Mouse (Mus musculus): ENCODE measurements at regions not wholly inside any gene's neighbourhood (a gene's known extent, or its start where the extent isn't known, plus 50 kb on each side); places are given as distances from the start of the nearest gene placed in this dataset.

DNA sequence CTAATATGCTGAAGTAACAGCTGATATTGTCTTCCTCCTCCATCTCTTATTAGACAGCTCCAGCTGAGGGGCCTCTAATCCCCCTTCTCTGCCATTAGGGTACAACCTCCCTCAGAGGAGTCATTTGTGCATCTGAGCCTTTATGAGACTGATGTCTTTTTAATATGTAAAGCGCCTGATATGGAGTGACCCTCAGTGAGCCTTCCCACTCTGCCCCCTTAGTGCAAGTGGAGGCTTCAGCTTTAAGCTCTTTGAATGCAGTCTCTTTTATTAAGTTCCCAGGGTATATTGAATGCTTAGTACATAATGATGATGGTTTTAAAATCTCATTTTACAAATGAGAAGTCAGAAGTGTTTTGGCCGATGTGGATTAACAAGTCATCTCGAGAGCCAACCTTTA is 191.5 kb downstream of the Otol1 start:
- DNase-seq: no peak
- intact Hi-C loops (cut with DNase I; ENCODE audit: low total_unique reads): no loop called here

DNA sequence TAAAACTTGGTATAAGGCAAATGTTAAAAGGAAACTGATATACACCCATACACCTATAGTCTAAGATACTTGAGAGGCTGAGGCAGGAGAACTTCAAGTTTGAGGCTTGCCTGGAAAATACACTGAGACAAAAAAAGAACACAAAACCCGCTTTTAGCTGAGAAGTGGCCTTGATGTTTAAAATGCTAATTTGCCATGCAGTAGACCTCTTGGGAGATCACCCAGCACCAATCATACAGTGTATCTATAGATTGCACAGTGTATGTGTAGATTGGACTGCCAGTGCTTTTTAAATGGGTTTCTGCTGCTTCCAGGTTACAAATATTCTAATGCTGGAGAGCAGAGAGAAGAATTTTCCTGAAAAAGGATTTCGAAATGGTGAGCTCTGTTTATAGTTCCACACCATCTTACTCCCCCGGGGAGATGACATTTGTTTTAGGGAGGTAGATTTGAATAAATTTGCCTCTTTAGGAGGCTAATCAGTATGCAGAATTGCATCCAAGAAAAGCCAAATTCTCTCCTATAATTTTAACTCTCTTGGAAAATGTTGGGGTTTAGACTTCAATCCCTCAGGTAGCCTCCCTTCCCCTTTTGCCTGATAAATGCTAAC is 194.0 kb downstream of the Otol1 start:
- no peak for DNase-seq

DNA sequence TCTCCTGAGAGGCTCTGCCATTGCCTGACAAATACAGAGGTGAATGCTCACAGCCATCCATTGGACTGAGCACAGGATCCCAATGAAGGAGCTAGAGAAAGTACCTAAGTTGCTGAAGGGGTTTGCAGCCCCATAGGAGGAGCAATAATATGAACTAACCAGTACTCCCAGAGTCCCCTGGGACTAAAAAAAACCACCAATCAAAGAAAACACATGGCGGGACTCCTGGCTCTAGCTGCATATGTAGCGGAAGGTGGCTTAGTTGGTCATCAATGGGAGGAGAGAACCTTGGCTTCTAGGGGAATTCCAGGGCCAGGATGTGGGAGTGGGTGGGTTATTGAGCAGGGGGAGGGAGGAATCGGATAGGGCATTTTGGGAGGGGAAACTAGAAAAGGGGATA is 207.8 kb downstream of the Otol1 start:
- intact Hi-C loops (cut with DNase I; ENCODE audit: low total_unique reads): no loop called here
- no peak for DNase-seq

More for the DNA sequence above, 194.0 kb downstream of the Otol1 start:
- intact Hi-C loops (cut with DNase I; ENCODE audit: low total_unique reads): no loop called here

DNA sequence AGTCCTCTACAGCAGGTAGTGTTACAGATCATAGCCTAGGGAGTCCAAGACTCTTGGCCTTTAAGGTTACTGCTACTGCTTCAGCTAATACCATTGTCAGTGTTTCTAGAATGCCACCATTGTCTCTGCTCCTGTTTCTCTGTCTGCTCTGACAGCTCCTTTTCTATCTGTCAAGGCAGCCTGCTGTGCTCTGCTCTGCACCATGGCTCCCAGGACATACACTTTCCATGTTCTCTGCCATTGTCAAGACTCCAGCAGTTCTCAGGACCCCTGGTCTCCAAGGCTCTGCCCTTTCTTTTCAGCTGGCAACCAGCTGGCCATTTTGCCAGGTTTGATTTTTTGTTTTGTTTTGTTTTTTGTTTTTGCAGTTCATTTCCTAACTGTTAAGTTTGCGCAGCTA is 208.7 kb downstream of the Otol1 start:
- DNase-seq: no peak
- intact Hi-C loops (cut with DNase I; ENCODE audit: low total_unique reads): no loop called here

DNA sequence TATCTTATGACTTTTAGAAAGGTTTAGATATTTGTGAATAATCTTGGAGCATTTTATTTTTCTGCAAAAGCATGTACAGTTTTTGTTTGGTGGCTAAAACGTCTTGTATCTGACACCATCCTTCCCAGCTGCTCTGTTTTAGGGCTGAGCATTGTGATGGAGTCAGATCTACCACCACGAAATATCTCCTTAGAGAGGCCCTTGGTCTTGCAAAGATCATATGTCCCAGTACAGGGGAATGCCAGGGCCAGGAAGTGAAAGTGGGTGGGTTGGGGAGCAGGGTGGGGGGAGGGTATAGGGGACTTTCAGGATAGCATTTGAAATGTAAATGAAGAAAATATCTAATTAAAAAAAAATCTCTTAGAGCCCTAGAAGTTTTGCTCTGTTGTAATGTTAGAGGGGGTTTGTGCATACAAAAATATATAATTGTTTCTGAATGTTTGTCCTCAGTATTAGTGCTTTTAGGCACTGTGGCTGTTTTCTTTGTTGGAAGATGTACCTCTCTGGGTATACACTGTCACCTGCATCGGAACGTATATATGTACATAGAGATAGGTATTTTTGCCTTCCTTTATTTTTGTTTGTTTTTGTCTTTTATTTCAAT is 211.4 kb downstream of the Otol1 start:
- intact Hi-C loops (cut with DNase I; ENCODE audit: low total_unique reads): no loop called here
- no peak for DNase-seq

DNA sequence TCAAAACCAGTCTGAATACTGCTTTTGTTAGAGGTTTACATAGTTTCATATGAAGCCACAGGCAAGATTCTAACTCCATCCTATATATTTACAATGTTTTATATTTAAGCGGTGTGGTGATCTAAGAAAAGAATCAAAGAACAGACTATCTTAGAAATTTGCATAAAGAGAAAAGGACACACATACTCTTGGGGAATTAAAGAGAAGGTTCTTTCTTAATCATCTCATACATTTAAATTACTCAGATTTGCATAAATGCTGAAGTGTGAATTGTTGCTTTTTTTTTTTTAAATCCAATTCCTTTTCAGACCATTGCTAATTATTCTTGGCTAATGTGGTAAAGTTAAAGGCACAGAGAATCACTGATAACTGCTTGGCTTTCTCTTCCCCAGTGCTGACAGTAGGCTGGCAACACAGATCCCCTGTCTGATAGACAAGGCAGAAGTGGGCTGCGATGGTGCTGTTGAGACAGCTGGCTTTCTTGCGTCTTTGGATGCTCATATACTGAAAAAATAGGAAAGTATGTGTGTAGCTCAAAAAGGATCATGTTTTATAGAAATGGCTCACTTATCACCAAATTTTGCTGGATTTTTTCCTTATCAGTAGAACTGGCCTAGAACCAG is 216.1 kb downstream of the Otol1 start:
- intact Hi-C loops (cut with DNase I; ENCODE audit: low total_unique reads): no loop called here
- no peak for DNase-seq

DNA sequence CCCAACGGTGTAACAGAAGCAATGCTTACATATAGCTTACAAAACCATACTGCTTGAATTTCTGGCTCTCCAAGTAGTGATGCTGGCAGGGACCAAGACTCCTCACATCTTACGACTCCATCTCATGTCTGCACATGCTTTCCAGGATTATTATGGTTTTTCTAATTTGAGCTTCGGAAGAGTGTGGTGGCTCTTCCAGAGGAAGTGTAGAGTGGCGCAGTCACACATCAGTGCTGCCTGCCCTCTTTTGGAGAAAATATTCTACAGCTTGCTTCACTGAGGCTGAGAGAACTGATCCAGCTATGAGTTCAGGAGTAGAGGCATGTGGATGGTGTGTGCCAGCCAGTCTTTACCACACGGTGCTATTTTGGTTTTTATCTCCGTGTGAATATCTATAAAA is 217.4 kb downstream of the Otol1 start:
- intact Hi-C loops (cut with DNase I; ENCODE audit: low total_unique reads): no loop called here
- no peak for DNase-seq

DNA sequence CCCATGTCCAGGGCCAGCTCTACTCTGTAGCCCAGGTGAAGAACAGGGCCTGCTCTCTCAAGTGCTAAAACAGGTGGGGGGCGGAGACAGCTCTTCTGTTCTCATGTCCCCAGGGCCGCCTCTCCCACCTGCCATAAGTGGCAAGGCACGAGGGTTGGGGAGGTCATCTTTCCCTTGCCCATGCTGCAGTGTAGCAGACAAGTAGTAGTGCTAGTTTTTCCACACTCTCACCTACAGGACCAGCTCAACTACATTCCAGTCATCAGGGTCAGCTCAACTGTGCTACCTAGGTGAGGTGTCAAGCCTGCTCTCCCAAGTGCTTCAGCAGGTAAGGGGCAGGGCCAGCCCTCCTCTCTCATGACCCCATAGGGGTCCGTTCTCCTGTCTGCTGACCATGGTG is 219.8 kb downstream of the Otol1 start:
- intact Hi-C loops (cut with DNase I; ENCODE audit: low total_unique reads): no loop called here
- DNase-seq: no peak

DNA sequence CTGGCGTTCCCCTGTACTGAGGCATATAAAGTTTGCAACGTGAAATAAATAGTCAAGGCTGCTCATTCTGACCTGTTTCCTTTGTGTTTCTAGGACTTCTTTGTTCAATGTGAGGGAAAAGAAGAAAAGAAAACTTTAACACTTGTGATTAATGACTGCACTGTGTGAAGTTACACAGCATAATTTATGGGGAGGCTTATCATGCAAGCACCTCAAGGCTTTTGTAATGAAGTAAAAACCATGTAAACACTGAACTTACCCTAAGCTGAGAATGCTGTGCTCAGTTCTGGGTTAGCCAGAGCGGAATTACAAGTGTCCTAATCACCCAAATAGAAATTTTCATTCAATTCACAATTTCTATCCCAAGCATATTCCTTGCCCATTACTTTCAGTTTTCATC is 241.2 kb downstream of the Otol1 start:
- intact Hi-C loops (cut with DNase I; ENCODE audit: low total_unique reads): no loop called here
- DNase-seq: no peak

DNA sequence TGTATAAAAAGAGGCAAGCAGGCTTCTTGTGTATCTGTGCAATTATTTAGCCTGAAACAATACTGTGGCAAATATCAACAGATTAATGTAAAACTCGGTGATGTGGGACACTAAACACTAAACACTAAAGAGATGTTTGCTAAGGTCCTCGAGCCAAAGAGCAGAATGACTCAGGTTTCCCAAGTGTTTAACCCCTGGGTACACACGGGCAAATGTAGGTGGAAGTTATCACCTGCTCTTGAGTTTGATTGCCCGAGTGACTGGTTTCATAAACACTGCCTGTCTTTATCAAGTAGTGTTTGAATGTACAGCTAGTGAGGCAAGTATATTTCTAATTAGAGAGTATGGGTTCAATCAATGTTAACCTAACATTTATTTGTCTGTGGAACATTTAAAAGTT is 242.5 kb downstream of the Otol1 start:
- intact Hi-C loops (cut with DNase I; ENCODE audit: low total_unique reads): no loop called here
- DNase-seq: no peak

DNA sequence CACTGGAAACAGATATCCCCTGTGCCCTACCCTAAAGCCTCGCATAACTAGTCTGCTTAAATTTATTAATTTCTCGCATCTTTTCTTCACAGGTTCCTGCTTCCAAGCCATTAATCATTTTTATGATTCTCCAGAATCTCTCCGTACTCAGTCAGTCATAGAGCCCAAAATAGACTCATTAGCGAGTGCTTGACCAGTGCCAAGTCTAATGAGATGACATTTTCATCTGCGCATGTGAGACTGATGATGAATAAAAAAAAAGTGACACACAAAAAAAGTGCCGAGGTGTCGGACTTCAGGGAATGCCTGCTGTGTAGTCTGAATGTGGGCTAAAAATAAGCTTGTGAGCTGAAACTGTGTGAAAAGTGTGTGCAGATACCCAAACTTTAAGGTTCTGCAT is 243.3 kb downstream of the Otol1 start:
- intact Hi-C loops (cut with DNase I; ENCODE audit: low total_unique reads): no loop called here
- DNase-seq: no peak

DNA sequence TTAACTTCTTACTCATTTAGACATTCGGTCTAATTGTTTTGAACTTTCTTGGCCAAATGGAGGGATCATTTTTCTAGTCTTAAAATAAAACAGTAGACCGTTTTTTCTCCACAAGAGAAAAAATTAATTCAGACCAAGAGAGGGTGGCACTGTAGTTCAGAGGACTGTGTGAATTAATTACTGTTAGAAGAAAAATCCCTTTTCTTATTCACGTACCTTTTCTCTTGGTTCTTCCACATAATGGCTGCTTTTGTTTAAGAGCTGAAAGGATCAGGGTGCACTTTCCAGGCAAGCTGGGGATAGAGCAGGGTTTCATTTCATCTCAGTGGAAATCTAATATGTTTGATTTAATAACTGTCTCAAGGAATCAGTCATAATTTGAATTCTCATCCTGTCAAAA is 255.9 kb downstream of the Otol1 start:
- intact Hi-C loops (cut with DNase I; ENCODE audit: low total_unique reads): no loop called here
- no peak for DNase-seq

DNA sequence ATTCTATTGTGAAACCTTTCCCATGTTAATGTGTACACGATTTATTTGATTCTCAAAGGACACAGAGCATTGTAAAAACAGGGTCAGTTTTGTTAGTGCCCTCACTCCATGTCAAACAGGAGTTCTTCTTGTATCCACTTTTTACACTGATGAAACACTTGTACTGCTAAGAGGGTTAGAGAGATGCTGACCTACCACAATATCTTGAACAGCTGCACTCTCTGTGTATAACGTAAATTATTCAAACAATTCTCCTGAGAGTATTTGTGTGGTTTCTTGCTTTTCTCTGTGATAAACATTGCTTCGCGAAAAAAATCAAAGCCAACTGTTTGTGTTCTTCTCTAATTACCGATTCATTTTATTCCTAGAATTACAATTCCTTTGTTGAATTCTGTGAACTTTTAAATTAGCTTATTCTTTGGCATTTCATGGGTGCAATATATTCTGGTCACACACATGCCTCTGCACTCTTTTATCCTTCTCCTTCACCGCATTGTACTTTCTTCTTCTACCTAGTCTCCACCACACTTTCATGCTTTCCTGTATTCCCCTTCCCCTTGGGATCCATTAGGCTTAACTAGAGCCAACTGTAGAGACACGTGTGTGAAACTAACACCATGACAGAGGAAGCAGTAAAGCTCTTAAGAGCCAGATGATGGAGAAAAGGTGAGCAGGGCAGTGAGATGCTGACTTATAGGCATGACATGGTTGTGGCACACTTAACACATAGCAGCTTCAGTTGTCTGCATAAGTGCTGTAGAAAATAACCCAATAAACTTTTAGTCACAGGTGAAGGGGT is 281.4 kb downstream of the Otol1 start:
- intact Hi-C loops (cut with DNase I; ENCODE audit: low total_unique reads): no loop called here
- no peak for DNase-seq

DNA sequence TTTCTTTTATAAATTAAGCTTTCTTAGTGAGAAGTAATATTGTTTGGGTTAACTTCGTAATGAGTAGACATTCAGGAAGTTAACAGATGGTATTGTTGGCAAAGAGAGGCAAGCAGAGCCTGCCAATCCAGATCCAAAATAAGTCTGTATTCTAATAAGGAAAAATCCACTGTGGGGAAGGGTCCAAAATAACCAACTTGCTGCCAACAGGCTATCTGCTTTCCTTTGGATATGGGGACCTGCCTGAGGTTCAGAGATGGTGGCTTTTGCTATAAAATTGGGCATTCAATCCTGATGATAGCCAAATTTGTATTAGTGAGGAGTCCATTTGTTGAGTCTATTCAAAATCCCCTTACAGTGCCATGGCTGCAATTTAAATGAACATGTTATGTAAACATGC is 300.1 kb downstream of the Otol1 start:
- intact Hi-C loops (cut with DNase I; ENCODE audit: low total_unique reads): no loop called here
- no peak for DNase-seq

DNA sequence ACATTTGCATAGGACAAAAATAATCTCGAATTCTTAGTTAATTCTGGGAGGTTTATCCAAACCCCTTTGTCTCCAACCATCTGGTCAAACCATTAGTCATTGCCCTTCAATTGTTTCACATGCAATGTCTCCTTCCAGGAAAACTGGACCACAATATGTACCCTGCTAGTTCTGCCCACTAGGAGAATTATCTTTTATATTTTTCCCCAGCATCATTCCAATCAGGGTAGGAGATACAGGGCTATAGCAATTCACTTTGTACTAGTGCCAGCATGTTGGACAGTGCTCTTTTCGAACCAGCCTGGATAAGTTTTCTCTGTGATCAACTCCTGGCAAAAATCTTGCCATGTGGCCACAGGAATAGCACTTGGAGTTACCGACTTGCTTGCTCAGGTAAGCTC is 300.6 kb downstream of the Otol1 start:
- DNase-seq: no peak
- intact Hi-C loops (cut with DNase I; ENCODE audit: low total_unique reads): no loop called here

DNA sequence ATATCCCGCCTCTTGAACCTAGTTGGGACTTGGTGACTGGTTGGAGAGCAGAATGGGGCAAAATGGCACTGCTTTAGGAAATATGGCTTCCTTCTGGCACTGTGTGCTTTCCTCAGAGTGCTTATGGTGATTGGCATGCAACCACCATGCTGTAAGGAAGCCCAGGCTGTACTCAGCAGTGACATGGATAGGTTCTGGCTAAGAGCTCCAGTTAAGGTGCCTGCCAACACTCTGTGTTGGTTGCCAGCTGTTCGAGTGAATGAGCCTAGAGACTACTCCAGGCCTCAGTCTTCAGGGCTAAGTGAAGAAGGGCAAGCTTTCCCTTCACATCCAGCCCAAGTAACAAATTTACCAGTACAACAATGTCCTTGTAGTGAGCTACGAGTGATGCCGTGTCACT is 301.9 kb downstream of the Otol1 start:
- intact Hi-C loops (cut with DNase I; ENCODE audit: low total_unique reads): no loop called here
- peak; percentile 34 for DNase-seq

DNA sequence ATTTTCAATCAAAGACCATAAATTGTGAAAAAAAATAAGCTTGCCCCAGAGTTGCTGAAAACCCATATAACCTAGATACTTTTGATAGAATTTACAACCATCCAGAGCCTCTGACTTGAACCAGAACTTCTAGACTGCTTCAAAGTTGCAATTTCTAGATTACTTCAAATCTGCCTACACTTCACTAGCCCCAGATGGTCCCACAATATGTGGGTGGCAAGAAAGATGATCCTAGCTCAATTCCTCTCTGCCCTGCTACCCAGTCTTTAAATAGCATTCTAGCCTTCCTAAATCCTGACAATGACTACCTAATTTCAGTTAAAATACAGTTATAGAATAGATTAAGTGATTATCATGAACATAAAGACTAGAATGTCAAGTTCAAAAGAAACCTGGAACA is 303.6 kb downstream of the Otol1 start:
- DNase-seq: no peak
- intact Hi-C loops (cut with DNase I; ENCODE audit: low total_unique reads): no loop called here

DNA sequence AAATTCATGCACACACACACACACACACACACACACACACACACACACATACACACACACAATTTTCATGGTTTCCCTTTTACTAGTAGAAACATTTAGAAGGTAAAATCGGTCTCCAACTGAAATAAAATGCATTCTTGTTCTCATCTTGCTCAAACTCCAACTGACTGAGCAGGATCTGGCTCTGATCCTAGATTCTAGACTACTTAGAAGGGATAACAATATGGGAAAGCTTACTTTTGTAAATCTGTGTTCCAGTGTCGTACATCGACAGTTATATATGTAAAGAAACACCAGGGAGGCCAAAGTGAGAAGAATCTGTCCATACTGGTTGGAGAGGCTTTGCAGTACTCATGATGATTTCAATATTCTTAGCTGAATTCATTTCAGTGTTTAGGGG is 304.6 kb downstream of the Otol1 start:
- DNase-seq: no peak
- intact Hi-C loops (cut with DNase I; ENCODE audit: low total_unique reads): no loop called here

DNA sequence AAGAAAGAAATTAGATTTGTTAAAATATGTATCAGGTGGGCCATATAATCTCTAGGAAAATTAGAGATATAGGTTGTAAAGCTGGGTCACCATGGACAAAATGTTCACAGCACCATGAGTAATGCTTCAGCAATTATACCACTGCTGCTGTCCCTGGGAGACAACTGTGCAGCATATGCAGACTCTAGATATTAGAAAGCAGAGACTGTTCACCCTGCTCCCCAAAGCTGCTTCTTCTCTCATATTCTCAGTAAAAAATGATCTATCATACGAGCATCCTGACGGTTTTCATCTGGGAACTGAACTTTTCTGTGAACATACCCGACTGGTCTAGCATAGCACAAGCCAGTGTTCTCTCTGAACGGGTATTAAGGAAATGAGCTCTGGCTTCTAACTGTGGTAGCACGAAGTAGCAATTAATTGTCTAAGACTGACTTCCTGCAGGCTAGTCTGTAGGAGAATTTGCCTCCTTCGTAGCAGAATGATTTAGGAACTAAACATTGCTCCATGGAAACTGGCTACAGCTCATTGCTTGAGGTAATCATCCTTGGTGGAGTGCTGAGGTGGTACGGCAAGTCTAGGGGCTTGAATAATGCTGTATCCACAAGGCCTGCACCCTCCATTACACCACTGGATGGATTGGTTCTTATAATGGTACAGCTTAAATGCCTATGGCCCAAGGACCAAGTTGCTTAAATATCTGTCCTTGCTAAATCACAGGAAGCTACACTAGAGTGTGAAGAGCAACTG is 305.9 kb downstream of the Otol1 start:
- DNase-seq: no peak
- intact Hi-C loops (cut with DNase I; ENCODE audit: low total_unique reads): no loop called here

DNA sequence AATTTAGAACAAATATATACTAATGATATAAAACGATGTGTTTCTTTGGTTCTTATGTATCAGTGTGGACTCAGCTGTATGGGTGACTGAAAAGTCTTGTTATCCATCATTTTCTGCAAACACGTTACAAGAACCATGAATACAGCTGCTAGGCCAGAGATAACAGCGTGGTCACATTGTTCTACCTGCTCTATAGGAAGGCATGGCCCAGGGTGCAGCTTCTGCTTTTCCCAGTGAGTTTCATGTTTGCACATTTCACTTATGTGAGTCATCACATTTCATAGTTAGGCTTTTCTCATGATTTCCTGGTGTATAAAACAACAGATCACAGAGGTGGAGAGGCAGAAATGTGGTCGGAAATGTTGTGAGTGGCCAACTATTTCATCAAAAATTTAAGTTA is 306.8 kb downstream of the Otol1 start:
- no peak for DNase-seq
- intact Hi-C loops (cut with DNase I; ENCODE audit: low total_unique reads): no loop called here

All from gastrocnemius, postnatal 14 days (tissue).